Mouse (Mus musculus) kidney, adult 2 months (tissue): ENCODE measurements at regions not wholly inside any gene's neighbourhood (a gene's known extent, or its start where the extent isn't known, plus 50 kb on each side); places are given as distances from the start of the nearest gene placed in this dataset.

Experiments
- DNase-seq: peaks from one replicate; pipeline ENCODE4 v3.0.0; 2021
- H3K27ac ChIP-seq: fragments of 200-500 bp; 2 replicates; pipeline ENCODE4 v1.5.1; 2012; ENCODE audit warnings: low read depth, low read length, control low read depth, inconsistent platforms; ENCODE audit not compliant: insufficient read depth
- H3K27me3 ChIP-seq: fragments of 200-500 bp; replicated peaks from 2 replicates; pipeline ENCODE4 v1.6.1; 2012; ENCODE audit warnings: mild to moderate bottlenecking, moderate library complexity, low read length, inconsistent platforms; ENCODE audit not compliant: control insufficient read depth, insufficient read depth
- H3K36me3 ChIP-seq: fragments of 200-500 bp; 2 replicates; pipeline ENCODE4 v1.6.1; 2012; ENCODE audit warnings: mild to moderate bottlenecking, moderate library complexity, low read length, inconsistent platforms; ENCODE audit not compliant: control insufficient read depth, insufficient read depth
- H3K4me1 ChIP-seq: fragments of 200-500 bp; 2 replicates; pipeline ENCODE4 v1.6.1; 2011; ENCODE audit warnings: low read length; ENCODE audit not compliant: control insufficient read depth, insufficient read depth
- H3K4me3 ChIP-seq: fragments of 200-500 bp; 2 replicates; pipeline ENCODE4 v1.5.1; 2011; ENCODE audit warnings: mild to moderate bottlenecking, low read depth, low read length, control low read depth; ENCODE audit not compliant: insufficient read depth
- CTCF ChIP-seq: fragments of 200-500 bp; conservative IDR thresholded peaks from 2 replicates; pipeline ENCODE4 v1.5.1; 2011; ENCODE audit warnings: low read depth, mild to moderate bottlenecking, control low read depth, low read length, moderate library complexity, mixed read lengths; ENCODE audit not compliant: insufficient read depth, insufficient read length
- POLR2A ChIP-seq: fragments of 200-500 bp; IDR thresholded peaks from one replicate; pipeline ENCODE4 v1.6.1; 2011; ENCODE audit warnings: low read depth, low read length, control low read depth
- WGBS: fragments of 180-500 bp; shearing (Covaris S2); methylation state at CpG from one replicate; pipeline ENCODE4 v1.1.7; 2018; 5-methylcytosine and 5-hydroxymethylcytosine counted together

DNA sequence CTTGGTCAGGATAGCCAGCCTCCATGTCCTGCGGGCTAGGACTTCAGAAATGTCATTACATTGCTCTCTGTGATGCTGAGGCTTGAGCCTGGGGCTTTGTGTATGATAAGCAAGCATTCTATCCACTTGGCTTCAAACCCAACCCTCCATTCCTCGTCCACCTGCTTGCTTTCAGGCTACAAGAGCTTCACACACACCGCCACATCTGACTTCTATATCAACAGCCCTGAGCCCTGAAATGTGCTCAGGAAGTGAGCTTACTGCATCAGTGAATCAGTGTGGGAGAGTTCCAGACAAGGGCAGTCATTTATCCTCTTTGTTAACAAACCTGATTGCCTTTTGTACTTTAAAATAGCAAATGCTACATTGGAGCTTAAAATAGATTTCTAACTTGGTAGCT, 377.5 kb upstream of the Adgrl2 start:
- 68% methylated on average over 3 of the region's 3 CpGs for WGBS
- H3K4me1 ChIP-seq, result peaks cover 3% of the 10 kb centered on the region; the same call in 1 of the 2 replicates
- no peak for DNase-seq
- no peaks in the 10 kb centered on the region for H3K36me3 ChIP-seq
- no peak overlapping the region for H3K4me3 ChIP-seq
- H3K27ac ChIP-seq, result no peak overlapping the region
- no peaks in the 10 kb centered on the region for H3K27me3 ChIP-seq
- TF ChIP-seq POLR2A (no peak), CTCF (no peak)

DNA sequence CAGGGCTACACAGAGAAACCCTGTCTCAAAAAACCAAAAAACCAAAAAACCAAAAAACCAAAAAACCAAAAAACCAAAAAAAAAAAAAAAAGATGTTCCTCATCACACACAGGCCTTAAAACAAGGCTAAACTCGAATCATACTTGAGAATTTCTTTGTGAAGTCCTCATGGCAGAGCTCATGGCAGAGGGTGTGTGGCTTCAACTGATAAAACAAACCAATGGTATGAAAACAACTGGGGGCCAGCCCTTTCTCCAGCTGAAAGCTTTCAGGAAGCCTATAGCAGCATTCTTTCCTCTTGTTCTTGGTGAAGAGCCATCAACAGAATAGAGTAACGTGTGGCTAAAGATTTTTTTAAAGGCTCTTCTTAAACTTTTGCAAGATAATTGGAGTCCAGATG, 369.8 kb upstream of the Adgrl2 start:
- 82% methylated on average over 2 of the region's 2 CpGs for WGBS
- no peaks in the 10 kb centered on the region for H3K4me1 ChIP-seq
- no peak overlapping the region for H3K27ac ChIP-seq
- DNase-seq, result no peak
- no peaks in the 10 kb centered on the region for H3K36me3 ChIP-seq
- no peak overlapping the region for H3K4me3 ChIP-seq
- no peak for TF ChIP-seq CTCF
- TF ChIP-seq POLR2A, result no peak
- H3K27me3 ChIP-seq, result no peaks in the 10 kb centered on the region

DNA sequence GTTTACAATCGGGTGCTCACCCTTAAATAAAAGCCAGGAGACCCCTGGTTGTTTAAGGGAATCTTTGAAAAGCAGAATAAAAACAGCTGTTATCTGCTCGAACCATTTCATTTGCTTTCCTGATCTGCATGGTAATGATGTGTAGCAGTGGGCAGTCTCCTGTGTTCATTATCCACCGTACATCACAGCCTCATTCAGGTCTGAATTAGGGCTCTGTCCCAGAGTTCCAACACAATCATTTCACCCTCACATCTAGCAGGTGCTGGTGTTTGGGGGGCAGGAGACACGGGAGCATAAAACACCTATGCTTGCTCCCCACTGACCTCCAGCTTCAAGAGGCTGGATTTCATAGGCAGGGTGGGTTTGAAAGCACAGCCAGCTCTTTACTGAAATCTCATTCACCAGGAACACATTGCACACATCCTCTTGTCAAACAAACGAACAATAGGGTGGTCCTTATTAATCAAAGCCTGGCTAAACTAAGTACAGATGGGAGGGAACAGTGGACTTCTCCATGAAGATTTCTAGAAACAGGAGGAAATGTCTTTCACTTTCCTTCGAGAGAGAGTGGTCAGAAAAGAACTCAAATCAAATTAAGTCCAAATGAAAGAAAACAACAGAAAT, 368.3 kb upstream of the Adgrl2 start:
- Histone ChIP-seq H3K4me3 (no peak overlapping the region), H3K4me1 (no peaks in the 10 kb centered on the region), H3K27ac (no peak overlapping the region), H3K36me3 (no peaks in the 10 kb centered on the region), H3K27me3 (no peaks in the 10 kb centered on the region)
- 36% methylated on average over 6 of the region's 6 CpGs for WGBS
- no peak for DNase-seq
- no peak for TF ChIP-seq POLR2A
- TF ChIP-seq CTCF, result no peak

DNA sequence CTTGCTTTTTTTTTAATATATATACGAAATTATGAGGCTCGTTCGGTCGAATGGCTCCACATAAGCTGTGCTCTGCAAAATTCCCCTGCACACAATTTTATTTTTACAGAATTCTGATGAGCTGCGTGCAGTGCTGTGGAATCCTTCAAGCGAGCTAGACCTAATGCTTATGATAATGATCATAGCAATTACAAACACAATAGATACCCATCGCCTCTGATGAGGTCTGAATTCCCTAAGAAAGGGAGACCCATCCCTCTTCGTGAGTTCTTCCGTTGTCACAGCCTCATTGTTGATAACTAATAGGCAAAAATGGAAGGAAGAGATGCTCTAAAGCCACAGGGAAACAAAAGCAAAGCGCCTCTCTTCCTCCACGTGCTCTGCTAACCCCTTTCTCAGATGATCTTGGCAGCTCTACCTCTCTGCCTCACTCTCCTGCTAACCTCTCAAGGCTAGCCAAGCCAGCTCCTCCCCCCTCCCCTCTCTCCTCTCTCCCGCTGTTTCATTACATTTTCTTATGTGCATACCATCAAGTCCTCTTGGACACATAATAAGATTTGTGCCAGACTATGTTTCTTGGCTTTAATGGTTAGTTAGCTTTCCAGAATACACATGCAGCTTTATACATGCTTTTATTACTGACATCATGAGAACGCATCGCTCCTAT, 367.7 kb upstream of the Adgrl2 start:
- Histone ChIP-seq H3K36me3 (no peaks in the 10 kb centered on the region), H3K4me3 (no peak overlapping the region), H3K4me1 (no peaks in the 10 kb centered on the region), H3K27ac (no peak overlapping the region), H3K27me3 (no peaks in the 10 kb centered on the region)
- 62% methylated on average over 14 of the region's 14 CpGs for WGBS
- DNase-seq, result no peak
- TF ChIP-seq POLR2A (no peak), CTCF (no peak)

DNA sequence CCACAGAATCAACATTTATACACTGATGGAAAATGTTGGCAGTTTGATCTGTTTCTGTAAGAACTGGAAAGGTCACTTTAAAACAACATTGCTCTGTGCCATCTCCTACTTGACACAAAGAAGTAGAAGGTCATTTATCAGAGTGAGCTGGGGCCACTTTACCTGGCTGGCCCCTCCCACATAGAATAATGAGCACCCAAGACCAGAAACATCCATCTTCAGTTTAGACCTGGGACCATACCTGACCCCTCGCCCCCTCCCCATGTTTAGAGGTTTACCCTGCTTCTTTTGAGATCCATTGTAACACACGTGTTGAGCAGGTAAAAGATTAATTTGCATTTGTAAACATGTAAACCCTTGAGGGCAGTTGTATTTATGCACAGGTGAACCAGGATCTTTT, 366.8 kb upstream of the Adgrl2 start:
- Histone ChIP-seq H3K27ac (no peak overlapping the region), H3K36me3 (no peaks in the 10 kb centered on the region), H3K4me3 (no peak overlapping the region), H3K27me3 (no peaks in the 10 kb centered on the region), H3K4me1 (no peaks in the 10 kb centered on the region)
- no peak for DNase-seq
- 43% methylated on average over 2 of the region's 2 CpGs for WGBS
- TF ChIP-seq CTCF (no peak), POLR2A (no peak)

DNA sequence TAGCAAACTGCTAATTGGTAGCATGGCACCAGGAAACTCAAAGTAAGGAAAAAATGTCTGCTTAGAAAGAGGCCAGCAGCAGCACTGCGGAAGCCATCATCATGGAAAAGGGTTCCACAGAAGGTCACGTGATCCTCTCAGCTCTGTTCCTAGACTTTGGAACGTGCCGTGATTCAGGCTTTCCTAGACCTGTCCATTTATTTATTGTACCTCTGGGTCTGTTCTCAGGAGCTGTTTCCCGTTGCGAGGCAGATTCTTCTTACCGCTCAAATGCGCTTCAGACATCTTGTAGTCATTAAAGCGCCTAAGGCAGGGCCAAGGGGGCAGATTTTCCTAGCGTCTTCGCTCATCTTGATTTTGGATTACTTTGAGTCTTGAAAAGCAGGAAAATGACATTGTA, 365.0 kb upstream of the Adgrl2 start:
- Histone ChIP-seq H3K4me3 (no peak overlapping the region), H3K36me3 (no peaks in the 10 kb centered on the region), H3K27ac (no peak overlapping the region), H3K4me1 (no peaks in the 10 kb centered on the region), H3K27me3 (no peaks in the 10 kb centered on the region)
- WGBS, result 94% methylated on average over 11 of the region's 11 CpGs
- DNase-seq, result no peak
- TF ChIP-seq POLR2A (no peak), CTCF (no peak)

DNA sequence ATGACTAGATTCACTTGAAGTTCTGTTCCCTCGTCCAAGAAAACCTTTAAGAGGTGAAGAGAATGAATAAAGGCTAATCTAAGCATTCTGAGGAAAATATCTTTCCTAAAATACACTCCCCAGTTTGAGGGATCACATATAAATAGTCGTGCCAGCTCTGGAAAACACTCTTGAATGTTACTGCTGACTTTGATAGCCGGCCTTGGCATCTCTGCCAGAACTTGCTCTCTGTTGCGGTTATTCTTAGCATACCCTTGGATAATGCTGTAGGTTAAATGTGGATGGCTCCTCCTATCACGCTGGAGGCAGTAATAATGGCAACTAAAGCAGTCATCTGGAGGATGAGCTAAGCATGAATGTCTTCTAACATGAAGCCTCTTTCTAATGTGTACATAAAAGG, 363.6 kb upstream of the Adgrl2 start:
- Histone ChIP-seq H3K36me3 (no peaks in the 10 kb centered on the region), H3K4me1 (no peaks in the 10 kb centered on the region), H3K27ac (no peak overlapping the region), H3K4me3 (no peak overlapping the region), H3K27me3 (no peaks in the 10 kb centered on the region)
- TF ChIP-seq POLR2A, result no peak
- TF ChIP-seq CTCF, result no peak
- no peak for DNase-seq
- WGBS, result 89% methylated on average over 5 of the region's 5 CpGs
